Mouse (Mus musculus) stomach, embryonic 16.5 days (tissue): Measurements from ENCODE around the gene Sgf29. TPM values are rescaled to one million over a fixed set of nuclear protein-coding genes. Genes with fewer than 3 reads are reported as not detected.

Experiments used
- ATAC-seq: fragments of 200-750 bp; cut with Nextera tagmentation; 2 replicates; pipeline ENCODE4 v1.8.0; 2017; ENCODE audit warnings: moderate number of reproducible peaks, moderate TSS enrichment; ENCODE audit not compliant: insufficient read depth, low FRiP score
- H3K27ac ChIP-seq: fragments of 300-500 bp; sonication (generic); 2 replicates; pipeline ENCODE4 v1.5.1; 2014; ENCODE audit warnings: low read length
- H3K27me3 ChIP-seq: fragments of 300-500 bp; sonication (generic); 2 replicates; pipeline ENCODE4 v1.6.1; 2014; ENCODE audit warnings: low read length, control low read depth, mixed read lengths; ENCODE audit not compliant: control insufficient read depth, insufficient read depth
- H3K36me3 ChIP-seq: fragments of 300-500 bp; sonication (generic); 2 replicates; pipeline ENCODE4 v1.6.1; 2014; ENCODE audit warnings: low read length; ENCODE audit not compliant: control insufficient read depth, insufficient read depth
- H3K4me1 ChIP-seq: fragments of 300-500 bp; sonication (generic); 2 replicates; pipeline ENCODE4 v1.6.1; 2014; ENCODE audit warnings: low read length, control low read depth, mixed read lengths; ENCODE audit not compliant: control insufficient read depth, insufficient read depth
- H3K4me2 ChIP-seq: fragments of 300-500 bp; sonication (generic); 2 replicates; pipeline ENCODE4 v1.6.1; 2014; ENCODE audit warnings: low read depth, low read length, mixed read lengths
- H3K4me3 ChIP-seq: fragments of 300-500 bp; sonication (generic); replicated peaks from 2 replicates; pipeline ENCODE4 v1.5.1; 2014; ENCODE audit warnings: mild to moderate bottlenecking, low read length
- H3K9ac ChIP-seq: fragments of 300-500 bp; sonication (generic); 2 replicates; pipeline ENCODE4 v1.6.1; 2014; ENCODE audit warnings: low read length
- H3K9me3 ChIP-seq: fragments of 300-500 bp; sonication (generic); replicated peaks from 2 replicates; pipeline ENCODE4 v1.6.1; 2016; ENCODE audit warnings: low read length, control low read depth; ENCODE audit not compliant: control insufficient read depth
- WGBS: fragments of 180-500 bp; shearing (Covaris S2); extraction: QIAGEN DNeasy Blood & Tissue Kit; methylation state at CpG from one replicate; pipeline ENCODE4 v1.1.7; 2014; 5-methylcytosine and 5-hydroxymethylcytosine counted together
- polyA plus RNA-seq: library from polyadenylated mRNA; unstranded; fragments of >200 nt; fragmentation: Nextera tagmentation; extraction: Ambion mirVana; gene quantifications from 2 replicates; pipeline ENCODE4 v1.2.1, GENCODE M21; 2015

The Sgf29 gene
- polyA plus RNA-seq, 1 experiment from 2014 or later = 40.4 TPM

- 91% methylated on average over 5 of the region's 5 CpGs for WGBS
- Histone ChIP-seq H3K27ac (no peak overlapping the region), H3K4me1 (no peaks in the 10 kb centered on the region), H3K36me3 (no peaks in the 10 kb centered on the region), H3K9ac (no peak overlapping the region), H3K4me2 (no peak overlapping the region), H3K4me3 (no peak overlapping the region), H3K9me3 (no peaks in the 10 kb centered on the region), H3K27me3 (no peaks in the 10 kb centered on the region)
- no peak for ATAC-seq
Measured at GRCm38 (mm10) chr7:126718787-126719337, 69.8 kb downstream of the Sgf29 start.

- H3K9ac ChIP-seq = no peak overlapping the region
- no peak for ATAC-seq
- 89% methylated on average over 13 of the region's 13 CpGs for WGBS
- no peaks in the 10 kb centered on the region for H3K9me3 ChIP-seq
- H3K27ac ChIP-seq = no peak overlapping the region
- no peak overlapping the region for H3K4me3 ChIP-seq
- H3K36me3 ChIP-seq = no peaks in the 10 kb centered on the region
- no peaks in the 10 kb centered on the region for H3K27me3 ChIP-seq
- H3K4me2 ChIP-seq = no peak overlapping the region
- H3K4me1 ChIP-seq = 0 out of 2 replicates have a peak, but pooled peaks cover 2% of the 10 kb centered on the region
Measured at GRCm38 (mm10) chr7:126721635-126722034, 72.5 kb downstream of the Sgf29 start.

Other genes with a start within 250 kb of the Sgf29 start
- gene Cd19, start 234.4 kb upstream of the Sgf29 start, polyA plus RNA-seq = 0.62 and 0.75 TPM in 2 replicates
- 28.0 and 31.5 TPM in 2 replicates for gene Rabep2, start 220.6 kb upstream of the Sgf29 start, polyA plus RNA-seq
- gene Atp2a1, start 186.2 kb upstream of the Sgf29 start, polyA plus RNA-seq = 4.0 and 110 TPM in 2 replicates
- 40.9 and 42.1 TPM in 2 replicates for gene Sh2b1, start 173.9 kb upstream of the Sgf29 start, polyA plus RNA-seq
- gene Tufm, start 161.9 kb upstream of the Sgf29 start, polyA plus RNA-seq = 140 and 154 TPM in 2 replicates
- gene Atxn2l, start 145.9 kb upstream of the Sgf29 start, polyA plus RNA-seq = 31.2 and 33.4 TPM in 2 replicates
- 165 and 176 TPM in 2 replicates for gene Eif3c, start 82.9 kb upstream of the Sgf29 start, polyA plus RNA-seq
- gene Apobr, start 64.4 kb upstream of the Sgf29 start, polyA plus RNA-seq = 1.4 and 2.2 TPM in 2 replicates
- 30.4 and 33.3 TPM in 2 replicates for gene Cln3, start 63.5 kb upstream of the Sgf29 start, polyA plus RNA-seq
- gene Il27, start 54.4 kb upstream of the Sgf29 start, polyA plus RNA-seq = not detected in 2 replicates
- gene Nupr1, start 18.4 kb upstream of the Sgf29 start, polyA plus RNA-seq = 133 and 141 TPM in 2 replicates
- gene Sult1a1, start 27.1 kb downstream of the Sgf29 start, polyA plus RNA-seq = 11.9 and 13.0 TPM in 2 replicates
- 93.0 and 107 TPM in 2 replicates for gene Bola2, start 46.1 kb downstream of the Sgf29 start, polyA plus RNA-seq
- 9.0 and 9.5 TPM in 2 replicates for gene Slx1b, start 46.5 kb downstream of the Sgf29 start, polyA plus RNA-seq
- 45.8 and 55.5 TPM in 2 replicates for gene Coro1a, start 58.5 kb downstream of the Sgf29 start, polyA plus RNA-seq
- gene Mapk3, start 110.3 kb downstream of the Sgf29 start, polyA plus RNA-seq = 94.8 and 109 TPM in 2 replicates
- 11.1 and 15.4 TPM in 2 replicates for gene Gdpd3, start 117.0 kb downstream of the Sgf29 start, polyA plus RNA-seq
- gene Ypel3, start 127.6 kb downstream of the Sgf29 start, polyA plus RNA-seq = 60.6 and 65.9 TPM in 2 replicates
- 0.27 and 0.47 TPM in 2 replicates for gene Tbx6, start 132.2 kb downstream of the Sgf29 start, polyA plus RNA-seq
- 180 and 192 TPM in 2 replicates for gene Ppp4c, start 143.2 kb downstream of the Sgf29 start, polyA plus RNA-seq
- 1.1 and 1.3 TPM in 2 replicates for gene Fam57b, start 148.4 kb downstream of the Sgf29 start, polyA plus RNA-seq
- not detected in 2 replicates for gene 4930451I11Rik, start 182.3 kb downstream of the Sgf29 start, polyA plus RNA-seq
- 0.89 TPM in 1 of 2 replicates, not detected in the other for gene Doc2a, start 198.1 kb downstream of the Sgf29 start, polyA plus RNA-seq
- 22.9 and 24.4 TPM in 2 replicates for gene Hirip3, start 212.7 kb downstream of the Sgf29 start, polyA plus RNA-seq
- 62.2 and 64.8 TPM in 2 replicates for gene Ino80e, start 213.1 kb downstream of the Sgf29 start, polyA plus RNA-seq
- gene Taok2, start 235.4 kb downstream of the Sgf29 start, polyA plus RNA-seq = 40.1 and 43.3 TPM in 2 replicates